Mouse (Mus musculus): ENCODE measurements around the gene Gm13199.

DNA sequence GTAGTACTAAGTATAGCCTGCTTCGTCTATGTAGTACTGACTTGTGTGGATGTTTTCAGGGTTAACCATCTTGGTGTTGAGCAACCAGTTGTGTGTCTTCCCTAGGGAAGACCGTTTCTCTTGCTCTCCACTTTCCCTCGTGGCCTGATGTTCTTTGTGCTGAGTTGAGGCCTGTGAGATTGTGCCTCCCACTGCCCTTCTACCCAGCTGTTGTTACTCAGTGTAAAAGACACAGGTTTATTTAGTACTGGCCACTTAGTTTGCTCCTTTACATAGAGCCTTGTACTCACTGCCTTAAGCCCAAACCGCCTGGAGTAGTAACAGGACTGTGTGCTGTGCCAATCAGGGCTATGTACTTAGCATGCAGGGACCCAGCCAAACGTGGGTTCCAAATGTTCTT lies 10.9 kb downstream of the Gm13199 start:
- TF ChIP-seq CTCF (IDR thresholded peaks at IDR 0.05; ENCODE audit: low read depth) (no peak), EP300 (optimal IDR thresholded peaks at IDR 0.05) (no peak)

Measured in stomach, postnatal 0 days (tissue).